Mouse (Mus musculus) cerebellum, adult 2 months (tissue): ENCODE measurements at regions not wholly inside any gene's neighbourhood (a gene's known extent, or its start where the extent isn't known, plus 50 kb on each side); places are given as distances from the start of the nearest gene placed in this dataset.

ENCODE experiments used
- CTCF ChIP-seq: fragments of 200-500 bp; IDR thresholded peaks from 2 replicates; pipeline ENCODE4 v1.5.1; 2011; ENCODE audit warnings: low read depth, mild to moderate bottlenecking, control low read depth, low read length, moderate library complexity, borderline replicate concordance; ENCODE audit not compliant: insufficient read depth
- POLR2A ChIP-seq: fragments of 200-500 bp; IDR thresholded peaks from 2 replicates; pipeline ENCODE4 v1.6.1; 2011; ENCODE audit warnings: low read length, control low read depth, borderline replicate concordance; ENCODE audit not compliant: insufficient read depth

GRCm38 (mm10) chr15:71157680-71158079, 2676.7 kb upstream of the Gm6569 start:
- no peak for TF ChIP-seq CTCF
- no peak for TF ChIP-seq POLR2A
